Mouse (Mus musculus): ENCODE results near the gene Telo2.
"Not testable (repeated sequence)": the region's sequence is repeated elsewhere in the genome, so short reads cannot be mapped to it uniquely, and the experiment has no call there.

Telo2 gene

DNA sequence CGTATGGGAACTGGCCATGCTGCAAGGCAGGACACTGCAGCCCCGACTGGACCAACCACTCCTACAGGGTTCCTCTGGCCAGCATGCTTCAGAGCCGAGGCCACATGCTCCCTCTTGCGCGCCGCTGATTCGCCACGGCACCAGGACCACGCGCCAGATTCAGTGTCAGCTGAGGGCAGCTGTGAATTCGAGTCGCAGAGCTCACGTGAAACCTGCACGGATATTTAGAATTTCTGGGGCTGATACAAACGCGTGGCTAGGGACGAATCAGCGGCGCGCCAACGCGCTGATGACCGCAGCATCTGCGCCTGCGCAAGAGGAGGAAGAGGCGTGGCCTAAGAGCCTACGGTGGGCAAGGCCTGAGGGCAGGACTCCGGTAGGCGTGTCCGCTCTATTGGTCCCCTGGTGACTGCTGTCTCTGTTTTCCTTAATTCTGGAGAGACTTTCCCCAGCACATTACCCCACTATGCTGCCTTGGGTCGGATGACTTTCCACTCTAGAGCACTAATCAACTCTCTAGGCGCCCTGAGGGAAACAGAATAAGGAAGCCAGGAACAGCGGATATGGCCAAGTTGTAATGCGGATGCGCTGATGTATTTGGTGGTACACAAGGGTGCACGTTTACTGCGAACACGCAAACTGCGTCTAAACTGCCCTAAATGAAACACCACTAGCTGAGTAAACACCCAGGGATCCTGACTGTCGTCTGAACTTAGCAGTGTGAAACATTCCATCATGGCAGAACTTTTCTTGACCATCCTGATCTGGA lies at the start of gene Telo2:
TSS of gene Telo2 (minus strand) at position 304 of the 769 bp plus-strand sequence.
- DNase-seq (ENCODE audit: low spot score in 2 of 2), result peak; percentile 85 to 91

DNA sequence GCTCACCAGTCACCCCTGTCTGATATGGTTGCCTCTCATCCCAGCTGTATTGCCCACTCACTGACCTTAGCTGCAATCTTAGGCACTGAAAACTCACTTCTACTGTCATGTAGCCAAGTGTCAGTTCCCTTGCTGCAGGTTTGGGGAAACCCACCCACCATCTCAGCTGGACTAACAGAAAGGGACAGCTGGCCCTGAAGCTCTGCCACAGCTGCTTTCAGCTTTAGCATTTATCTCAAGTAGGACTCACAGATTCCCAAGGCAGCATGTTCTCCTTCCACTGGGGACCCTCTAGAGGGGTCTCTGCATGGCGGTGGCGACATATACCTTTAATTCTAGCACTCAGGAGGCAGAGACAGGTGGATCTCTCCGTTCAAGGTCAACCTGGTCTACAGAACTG lies 49.0 kb upstream of the Telo2 start:
- DNase-seq (ENCODE audit: low spot score in 2 of 2), result no peak

DNA sequence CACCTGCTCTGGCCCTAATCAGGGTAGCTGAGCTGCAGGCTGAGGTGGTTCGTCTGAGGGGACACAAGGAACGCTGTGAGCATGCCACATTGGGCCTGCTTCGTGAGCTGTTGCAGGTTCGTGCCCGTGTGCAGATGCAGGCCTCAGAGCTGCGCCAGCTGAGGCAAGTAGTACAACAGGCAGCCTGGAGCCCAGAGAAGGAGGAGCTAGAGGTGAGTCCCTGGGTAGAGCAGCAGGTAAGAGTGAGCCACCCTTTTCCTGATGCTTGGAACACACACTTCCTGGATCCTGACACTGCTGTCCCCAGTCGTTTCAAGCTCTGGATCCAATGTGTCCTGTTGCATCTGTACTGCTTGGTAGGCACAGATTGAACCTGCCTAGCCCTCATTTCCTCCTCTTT lies 47.6 kb upstream of the Telo2 start:
- DNase-seq (ENCODE audit: low spot score in 2 of 2), result no peak

DNA sequence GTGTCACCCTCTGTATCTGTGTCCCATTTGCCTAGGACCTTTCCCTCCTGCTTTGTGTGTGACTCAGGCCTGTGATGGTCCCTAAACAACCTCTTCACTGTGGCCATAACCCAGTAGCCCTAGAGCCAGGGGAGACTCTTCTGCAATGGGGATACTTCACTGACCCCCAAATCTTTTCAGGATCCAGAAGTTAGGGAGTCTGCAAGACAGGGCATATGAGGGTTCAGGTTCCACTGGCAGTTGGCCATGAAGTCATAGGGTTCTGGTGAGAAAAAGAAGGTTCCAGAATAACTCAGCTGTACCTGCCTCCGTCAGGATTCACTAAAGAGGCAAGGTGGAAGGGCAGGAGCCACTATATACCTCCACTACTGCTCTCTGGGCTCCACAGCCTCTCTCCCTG lies 46.4 kb upstream of the Telo2 start, which contains the start of gene Ccdc154:
TSS of gene Ccdc154 (plus strand) at position 301 of the 400 bp plus-strand sequence.
- DNase-seq (ENCODE audit: low spot score in 2 of 2), result no peak

DNA sequence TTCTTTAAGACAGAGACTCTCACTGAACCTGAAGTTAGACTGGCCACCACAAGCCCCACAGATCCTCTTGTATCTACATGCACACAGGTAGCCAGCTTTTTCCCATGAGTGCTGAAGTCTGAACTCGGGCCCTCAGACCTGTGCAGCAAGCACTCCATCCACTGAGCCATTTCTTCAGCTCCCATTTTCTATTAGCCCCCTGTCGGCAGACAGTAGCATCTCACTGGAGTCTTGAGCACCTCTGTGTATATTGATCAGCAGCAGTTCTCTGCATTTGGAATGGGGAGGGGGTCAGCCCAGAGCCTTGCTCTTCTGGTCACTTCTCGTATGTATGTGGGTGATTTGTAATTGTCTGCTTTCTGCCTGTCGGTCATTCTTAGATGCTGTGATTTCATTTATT lies 24.2 kb upstream of the Telo2 start:
- DNase-seq (ENCODE audit: low spot score in 2 of 2), result no peak

DNA sequence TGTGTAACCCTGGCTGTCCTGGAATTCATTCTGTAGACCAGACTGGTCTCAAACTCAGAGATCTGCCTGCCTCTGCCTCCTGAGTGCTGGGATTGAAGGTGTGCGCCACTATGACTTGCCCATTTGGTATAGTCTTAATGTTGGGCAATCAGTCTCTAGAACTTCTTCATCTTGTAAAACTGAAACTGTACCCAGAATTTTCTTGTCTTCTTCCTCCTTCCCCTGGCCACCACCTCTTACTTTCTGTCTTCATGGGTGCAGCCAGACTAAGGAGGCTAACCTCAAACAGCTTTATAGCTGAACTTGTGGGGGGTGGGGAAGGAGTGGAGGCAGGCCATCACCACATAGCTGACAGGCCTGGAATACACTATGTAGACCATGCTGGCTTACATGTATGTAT lies 23.0 kb upstream of the Telo2 start:
- no peak for DNase-seq (ENCODE audit: low spot score in 2 of 2)

DNA sequence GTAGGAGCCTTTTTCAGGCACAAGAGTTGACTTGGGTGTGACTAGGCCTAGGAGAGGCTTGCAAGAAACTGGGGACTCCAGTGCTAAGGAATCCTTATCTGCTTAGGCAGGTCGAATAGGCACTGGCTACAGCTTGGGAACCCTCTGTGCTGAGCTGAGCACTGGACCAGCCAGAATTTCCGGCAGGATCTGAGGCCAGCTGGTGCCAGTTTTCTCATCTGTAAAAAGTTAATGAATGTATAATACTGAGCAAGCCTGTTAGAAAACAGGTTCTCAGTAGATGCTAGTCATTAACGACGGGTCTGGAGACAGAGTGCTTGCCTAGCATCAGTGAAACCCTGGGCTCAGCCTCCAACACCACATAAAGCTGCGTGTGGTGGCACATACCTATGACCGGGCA lies 19.9 kb upstream of the Telo2 start:
- no peak for DNase-seq (ENCODE audit: low spot score in 2 of 2)

DNA sequence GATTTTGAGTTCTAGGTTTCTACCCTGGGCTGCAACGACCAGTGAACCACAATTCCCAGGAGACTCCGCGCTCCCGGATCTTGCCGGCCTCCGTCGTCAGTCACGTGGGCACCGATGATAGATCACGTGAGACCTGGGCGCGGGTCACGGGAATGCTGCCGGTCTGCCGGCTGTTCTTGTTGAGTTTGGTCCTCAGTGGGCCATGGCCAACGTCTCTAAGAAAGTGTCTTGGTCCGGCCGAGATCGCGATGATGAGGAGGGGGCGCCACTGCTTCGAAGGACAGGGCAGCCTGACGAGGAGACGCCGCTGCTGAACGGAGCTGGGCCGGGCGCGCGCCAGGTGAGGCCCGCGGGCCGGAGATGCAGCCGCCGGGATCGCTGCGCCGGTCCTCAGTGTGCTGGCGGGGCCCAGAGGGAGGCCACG lies 17.5 kb upstream of the Telo2 start, which contains the start of gene Clcn7:
TSS of gene Clcn7 (plus strand) at position 117 of the 424 bp plus-strand sequence.
- peak; percentile 87 to 93 for DNase-seq (ENCODE audit: low spot score in 2 of 2)

DNA sequence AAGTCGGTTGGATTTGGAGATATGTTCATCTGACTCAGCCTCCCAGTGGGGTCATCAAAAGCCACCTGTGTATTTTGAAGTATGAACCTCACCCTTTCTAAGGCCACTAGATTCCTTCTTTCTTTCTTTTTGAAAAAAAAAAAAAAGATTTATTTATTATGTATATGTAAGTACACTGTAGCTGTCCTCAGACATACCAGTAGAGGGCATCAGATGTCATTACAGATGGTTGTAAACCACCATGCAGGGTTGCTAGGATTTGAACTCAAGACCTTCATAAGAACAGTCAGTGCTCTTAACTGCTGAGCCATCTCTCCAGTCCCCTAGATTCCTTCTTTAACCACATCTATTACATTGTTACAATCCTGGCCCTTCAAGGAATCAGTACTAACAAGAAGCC lies 14.3 kb upstream of the Telo2 start:
- no peak for DNase-seq (ENCODE audit: low spot score in 2 of 2)

DNA sequence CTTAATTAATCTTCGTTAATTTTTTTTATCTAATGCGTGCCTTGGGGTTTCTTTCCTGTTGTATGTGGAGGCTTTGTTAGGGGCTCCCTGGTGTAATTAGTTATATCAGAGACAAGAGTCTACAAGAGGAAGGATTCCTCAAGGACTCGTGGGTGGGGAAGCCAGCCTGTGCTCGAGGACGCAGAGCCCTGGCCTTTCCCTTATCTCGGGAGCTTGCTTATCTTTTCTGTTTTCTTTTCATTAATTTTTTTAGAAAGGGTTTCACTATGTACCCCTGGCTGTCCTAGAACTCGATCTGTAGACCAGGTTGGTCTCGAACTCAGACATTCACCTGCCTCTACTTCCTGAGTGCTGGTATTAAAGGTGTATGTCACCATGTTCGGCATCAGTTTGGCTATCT lies 11.9 kb upstream of the Telo2 start:
- DNase-seq (ENCODE audit: low spot score in 2 of 2), result no peak

DNA sequence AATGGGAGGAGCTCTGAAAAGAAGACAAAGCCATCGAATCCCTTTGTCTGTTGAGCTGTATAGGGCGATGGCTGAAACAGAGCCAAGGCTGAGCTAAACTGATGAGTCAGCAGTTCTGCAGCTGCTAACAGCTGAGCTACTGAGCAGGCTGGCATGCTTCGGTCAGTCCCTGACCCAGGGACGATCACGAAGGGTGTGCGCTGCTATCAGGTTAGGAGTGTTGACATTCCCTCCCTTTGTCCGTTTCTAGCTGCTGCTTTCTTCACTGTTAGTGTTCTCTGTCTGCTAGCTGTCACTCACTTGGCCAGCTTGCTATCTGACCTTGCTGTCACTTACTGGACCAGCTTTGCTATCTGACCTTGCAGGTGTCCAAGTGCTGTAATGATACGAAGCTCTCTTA lies 11.3 kb upstream of the Telo2 start:
- no peak for DNase-seq (ENCODE audit: low spot score in 2 of 2)

DNA sequence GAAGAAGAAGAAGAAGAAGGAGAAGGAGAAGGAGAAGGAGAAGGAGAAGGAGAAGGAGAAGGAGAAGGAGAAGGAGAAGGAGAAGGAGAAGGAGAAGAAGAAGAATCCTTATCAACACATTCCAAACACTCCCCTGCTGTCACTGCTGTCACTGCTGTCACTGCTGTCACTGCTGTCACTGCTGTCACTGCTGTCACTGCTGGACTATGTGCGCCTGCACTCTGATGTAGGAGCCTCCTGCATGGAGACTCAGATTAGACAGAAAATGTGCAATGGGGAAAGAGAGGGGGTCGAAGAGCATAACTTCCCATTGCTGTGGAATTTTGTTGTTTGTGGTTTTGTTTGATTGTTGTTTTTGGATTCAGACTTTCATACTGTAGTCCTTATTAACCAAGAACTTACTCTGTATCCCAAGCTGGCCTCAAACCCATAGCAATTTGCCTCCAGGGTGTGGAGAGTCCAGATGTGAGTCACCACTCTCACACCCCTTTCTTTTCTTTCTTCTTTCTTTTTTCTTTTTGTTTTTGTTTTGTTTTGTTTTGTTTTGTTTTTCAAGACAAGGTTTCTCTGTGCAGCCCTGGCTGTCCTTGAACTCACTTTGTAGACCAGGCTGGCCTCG lies 9.8 kb upstream of the Telo2 start:
- DNase-seq (ENCODE audit: low spot score in 2 of 2), result not testable (repeated sequence)

DNA sequence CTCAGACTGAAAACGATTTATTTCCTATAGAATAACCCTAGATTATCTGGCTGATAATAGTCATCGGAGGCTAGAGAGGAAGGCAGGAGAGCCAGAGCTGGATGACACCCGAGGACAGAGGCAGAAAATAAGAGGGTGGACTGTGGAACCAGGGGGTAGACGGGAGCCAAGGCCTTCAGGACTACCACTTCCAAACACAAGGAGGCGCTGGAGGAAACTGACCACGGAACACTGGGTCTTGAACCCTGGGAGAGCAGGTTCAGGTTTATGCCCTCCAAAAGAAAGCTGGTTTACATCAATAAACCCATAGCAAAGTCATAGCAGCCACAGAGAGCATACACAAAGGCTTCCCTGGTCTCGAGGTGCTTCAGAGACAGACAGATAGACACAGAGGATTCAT lies 8.2 kb upstream of the Telo2 start:
- DNase-seq (ENCODE audit: low spot score in 2 of 2), result no peak

DNA sequence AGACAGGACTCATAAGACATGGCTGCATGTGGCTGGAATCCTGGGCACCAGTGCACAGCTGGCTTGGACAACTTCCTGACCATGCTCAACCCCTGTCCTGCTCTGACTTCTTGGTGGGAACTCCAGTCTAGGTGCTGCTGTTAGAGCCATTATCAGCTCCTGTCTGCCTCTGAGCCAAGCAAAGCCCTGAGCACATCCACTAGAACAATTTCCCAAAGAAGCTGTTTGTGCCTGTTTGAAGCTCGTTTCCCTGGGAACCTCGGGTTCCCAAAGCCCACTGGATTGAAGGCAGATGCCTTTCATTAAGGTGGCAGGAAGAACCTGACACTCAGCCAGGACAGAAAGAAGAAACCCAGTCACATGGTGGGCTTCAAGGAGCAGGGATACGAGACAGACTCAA lies 4.6 kb upstream of the Telo2 start, which contains the start of gene Ptx4:
TSS of gene Ptx4 (plus strand) at position 355 of the 400 bp plus-strand sequence.
- no peak for DNase-seq (ENCODE audit: low spot score in 2 of 2)

DNA sequence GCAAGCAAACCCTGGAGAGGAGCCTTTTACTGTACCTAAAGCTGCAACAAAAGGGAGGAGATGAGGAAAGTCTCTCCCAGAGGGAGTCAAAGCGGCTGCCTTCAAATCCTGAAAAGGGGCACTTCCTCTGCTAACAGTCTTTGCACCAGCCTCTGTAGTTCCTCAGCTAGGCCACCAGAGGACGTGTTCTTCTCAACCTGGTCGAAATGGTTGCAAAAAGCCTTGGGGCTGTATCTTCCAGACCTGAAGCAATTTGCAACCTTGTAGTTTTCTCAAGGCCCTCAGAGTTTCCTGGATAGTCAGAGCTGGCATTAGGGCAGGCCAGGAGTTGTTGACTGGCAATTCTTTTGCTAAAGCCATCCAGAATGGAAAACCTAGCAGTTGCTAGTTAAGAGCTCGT lies 1.5 kb upstream of the Telo2 start:
- DNase-seq (ENCODE audit: low spot score in 2 of 2), result no peak

DNA sequence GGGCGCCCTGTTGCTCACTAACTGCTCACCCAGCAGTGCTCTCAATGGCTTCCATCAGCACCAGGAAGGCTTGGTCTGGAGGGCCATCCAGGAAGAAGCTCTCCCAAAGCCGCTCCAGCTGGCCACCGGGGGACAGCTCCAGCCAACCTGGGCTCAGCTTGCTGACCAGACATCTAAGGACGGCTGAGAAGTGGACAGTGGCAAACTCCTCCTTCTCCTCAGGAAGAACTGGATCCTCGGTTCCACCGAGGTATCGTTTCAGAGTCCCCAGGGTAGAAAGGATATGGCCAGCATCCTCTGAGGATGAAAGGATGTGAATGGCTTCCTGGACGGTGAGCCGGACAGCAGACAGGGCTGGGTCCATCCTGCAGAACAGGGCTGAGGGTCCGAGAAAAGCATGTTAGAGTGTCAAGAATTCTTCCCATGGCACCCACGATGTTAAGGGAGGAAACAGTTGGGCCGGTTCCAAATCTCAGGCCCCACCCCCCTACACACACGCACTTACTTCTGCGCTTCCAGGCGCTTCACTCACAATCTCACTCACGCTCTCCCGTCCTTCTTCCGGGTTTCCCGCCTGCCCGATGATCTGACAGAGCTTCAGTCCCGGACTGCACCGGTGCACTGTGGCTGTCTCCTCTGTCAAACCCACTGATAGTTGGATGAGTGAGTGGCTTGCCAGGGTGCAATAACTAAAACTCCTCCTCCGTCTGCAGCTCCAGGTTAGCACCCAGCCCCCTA lies 690 bp downstream of the Telo2 start:
- no peak for DNase-seq (ENCODE audit: low spot score in 2 of 2)

DNA sequence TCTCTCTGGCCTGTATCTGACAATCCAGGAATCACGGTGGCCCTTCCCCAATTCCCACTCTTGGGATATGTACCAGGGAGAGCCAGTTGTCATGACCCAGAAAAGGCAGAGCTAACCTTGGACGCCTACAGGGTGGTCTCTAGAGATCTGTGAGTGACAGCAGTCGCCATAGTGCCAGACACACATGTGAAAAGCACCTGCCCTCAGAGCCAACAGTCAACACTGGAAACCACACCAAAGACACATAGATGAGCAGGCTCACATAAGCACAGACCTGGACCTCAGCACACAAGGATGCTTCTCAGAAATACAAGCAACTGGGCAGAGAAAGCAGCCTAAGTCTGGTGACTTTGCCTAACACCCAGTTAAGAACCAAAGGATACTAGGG lies 3.4 kb downstream of the Telo2 start:
- no peak for DNase-seq (ENCODE audit: low spot score in 2 of 2)

DNA sequence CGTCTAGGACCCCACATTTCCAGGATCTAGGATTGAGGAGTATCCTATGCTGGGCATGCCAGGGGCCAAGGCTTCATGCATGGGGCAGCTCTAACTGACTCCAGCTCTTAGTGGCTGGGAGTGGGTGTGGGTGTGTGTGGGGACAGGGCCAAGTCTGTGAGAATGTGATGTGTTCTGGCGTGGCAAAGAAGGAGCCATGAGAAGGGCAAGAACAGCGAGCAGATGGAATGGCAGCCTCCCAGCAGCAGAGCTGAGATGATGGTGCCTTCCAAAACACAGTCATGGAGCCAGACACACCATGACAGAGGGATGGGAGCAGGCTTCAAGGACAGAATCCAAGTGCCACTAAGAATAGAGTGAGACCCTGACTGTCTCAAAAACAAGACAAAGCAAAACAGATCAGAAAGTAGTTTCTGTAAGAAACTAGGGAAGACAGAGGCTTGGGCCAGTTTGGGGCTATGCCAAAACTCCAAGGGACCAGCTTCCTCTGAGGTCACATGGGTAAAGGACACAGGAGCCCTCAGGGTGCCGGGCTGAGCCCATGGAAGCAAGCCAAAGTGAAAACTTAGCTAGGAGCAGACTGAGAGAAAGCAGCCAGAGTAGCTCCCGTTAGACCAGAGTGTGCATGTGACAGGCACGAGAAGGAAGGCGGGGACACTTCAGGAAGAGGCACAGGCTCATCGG lies 3.9 kb downstream of the Telo2 start:
- DNase-seq (ENCODE audit: low spot score in 2 of 2), result peak; percentile 37 to 45

DNA sequence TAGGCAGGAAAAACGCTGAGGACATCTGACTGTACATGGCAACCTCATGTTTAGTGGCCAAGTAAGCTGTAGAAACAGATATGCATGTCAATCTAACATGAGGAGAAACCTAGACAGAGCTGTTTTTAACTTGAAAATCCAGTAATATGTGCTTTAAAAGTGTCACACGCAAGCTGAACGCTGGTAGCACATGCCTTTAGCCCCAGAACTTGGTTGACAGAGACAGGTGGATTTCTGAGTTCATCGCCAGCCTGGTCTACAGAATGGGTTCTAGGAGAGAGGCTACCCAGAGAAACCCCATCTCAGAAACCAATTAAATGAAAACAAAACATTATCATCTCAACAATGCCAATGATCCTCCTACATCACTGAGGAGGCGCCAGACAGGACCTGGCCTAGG lies 4.5 kb downstream of the Telo2 start:
- no peak for DNase-seq (ENCODE audit: low spot score in 2 of 2)

DNA sequence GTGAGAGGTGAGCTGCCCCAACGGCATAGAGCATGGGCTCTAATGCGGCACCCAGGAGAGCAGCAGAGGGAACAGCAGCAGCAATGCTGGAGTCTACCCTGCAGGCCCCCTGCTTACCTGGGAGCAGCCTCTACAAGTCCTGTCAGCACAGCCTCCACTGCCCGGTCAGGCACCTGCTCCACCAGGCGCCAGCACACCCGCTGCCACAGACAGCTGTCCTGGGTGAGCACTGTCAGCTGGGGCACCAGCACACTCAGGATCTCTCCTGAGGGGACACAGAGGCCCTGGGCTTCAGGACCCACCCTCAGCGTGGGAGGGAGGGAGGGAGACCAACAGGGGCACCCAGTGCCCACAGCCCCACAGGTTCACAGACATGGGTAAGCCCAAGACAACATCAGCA lies 5.2 kb downstream of the Telo2 start:
- DNase-seq (ENCODE audit: low spot score in 2 of 2), result no peak

DNA sequence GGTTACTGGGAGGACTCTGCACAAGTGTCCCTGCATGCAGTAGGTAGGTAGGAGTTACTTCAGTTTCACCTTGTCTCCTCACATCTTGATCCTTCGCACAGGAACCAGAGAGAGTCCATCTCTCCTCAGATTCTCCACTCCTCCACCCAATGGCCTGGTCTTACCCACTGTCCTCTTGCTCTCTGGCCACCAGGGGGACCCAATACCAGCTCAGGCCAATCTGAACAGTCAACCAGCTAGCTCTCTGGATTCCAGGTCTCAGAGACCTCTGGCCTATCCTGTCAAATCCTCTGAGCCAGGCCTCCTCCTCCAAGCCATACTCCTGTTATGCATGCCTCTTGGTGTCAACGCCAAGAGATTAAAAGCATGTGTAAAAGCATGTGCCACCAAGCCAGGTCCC lies 6.2 kb downstream of the Telo2 start:
- no peak for DNase-seq (ENCODE audit: low spot score in 2 of 2)

DNA sequence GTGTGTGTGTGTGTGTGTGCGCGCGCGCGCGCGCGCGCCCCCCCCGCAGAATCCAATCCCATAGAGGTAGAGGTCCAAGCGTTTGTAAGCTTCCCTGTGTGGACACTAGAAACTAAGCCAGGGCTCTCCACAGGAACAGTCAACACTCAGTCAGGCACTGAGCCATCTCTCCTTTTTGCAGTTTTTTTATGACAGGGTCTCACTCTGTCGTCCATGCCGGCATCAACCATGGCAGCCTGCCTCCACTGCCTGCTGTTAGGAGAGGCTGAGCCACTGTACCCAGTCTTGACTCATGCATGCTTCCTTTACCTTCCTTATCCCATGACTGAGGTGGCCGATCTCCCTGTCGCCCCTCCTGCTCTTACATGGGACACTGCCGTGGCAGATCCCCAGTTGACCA lies 8.0 kb downstream of the Telo2 start:
- DNase-seq (ENCODE audit: low spot score in 2 of 2), result no peak

Data from frontal cortex, postnatal 10 days (tissue).